Mouse (Mus musculus) CH12.LX (cell line): Measurements from ENCODE around the gene Atp5c1.

Experiments
- CHD2 ChIP-seq: IDR thresholded peaks from 2 replicates; pipeline ENCODE4 v1.6.1; 2011; ENCODE audit warnings: low read length, improper control_type of control experiment
- CTCF ChIP-seq, 2 experiments: IDR thresholded peaks in 1 of 2; conservative IDR thresholded peaks in 1 of 2; 2 replicates each; pipeline ENCODE4 v1.5.1; 2011 to 2012; ENCODE audit warnings: low read depth in 2 of 2, low read length in 2 of 2, improper control_type of control experiment in 1 of 2, inconsistent platforms in 1 of 2, mild to moderate bottlenecking in 1 of 2, moderate library complexity in 1 of 2
- EP300 ChIP-seq: IDR thresholded peaks from 2 replicates; pipeline ENCODE4 v1.6.1; 2011; ENCODE audit warnings: low read length, improper control_type of control experiment
- MXI1 ChIP-seq: IDR thresholded peaks from 2 replicates; pipeline ENCODE4 v1.6.1; 2011; ENCODE audit warnings: mild to moderate bottlenecking, low read depth, low read length, improper control_type of control experiment
- POLR2A ChIP-seq: IDR thresholded peaks from 2 replicates; pipeline ENCODE4 v1.6.1; 2011; ENCODE audit warnings: low read depth, mild to moderate bottlenecking, improper control_type of control experiment, low read length
- POLR2AphosphoS2 ChIP-seq: IDR thresholded peaks from 2 replicates; pipeline ENCODE4 v1.6.1; 2011; ENCODE audit warnings: low read depth, low read length, improper control_type of control experiment
- ZKSCAN1 ChIP-seq: IDR thresholded peaks from 2 replicates; pipeline ENCODE4 v1.6.1; 2012; ENCODE audit warnings: low read depth, inconsistent platforms, low read length, improper control_type of control experiment, borderline replicate concordance
- ZMIZ1 ChIP-seq: IDR thresholded peaks from 2 replicates; pipeline ENCODE4 v1.6.1; 2012; ENCODE audit warnings: low read depth, mild to moderate bottlenecking, inconsistent platforms, low read length, improper control_type of control experiment

DNA sequence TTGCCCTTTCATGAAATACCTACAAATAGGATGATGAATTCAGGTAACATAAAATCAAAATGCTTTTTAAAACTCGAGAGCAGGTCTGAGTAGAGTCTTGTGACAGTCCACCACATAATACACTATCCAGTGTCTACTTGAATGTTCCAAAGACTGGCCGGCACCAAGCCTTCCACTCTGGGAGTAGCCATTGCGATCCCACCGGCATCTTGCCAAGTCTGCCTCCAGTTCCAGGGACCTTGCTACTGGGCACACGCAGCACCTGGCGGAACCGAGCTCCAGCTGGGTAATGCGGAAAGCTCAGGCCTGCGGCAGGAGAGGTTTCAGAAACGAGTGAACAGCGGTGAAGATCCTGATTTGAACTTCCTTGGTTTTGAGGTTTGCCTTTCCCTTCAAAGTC lies 59.0 kb downstream of the Atp5c1 start:
- TF ChIP-seq POLR2AphosphoS2 (no peak), ZMIZ1 (no peak), EP300 (no peak), ZKSCAN1 (no peak), CTCF (conservative IDR thresholded peaks at IDR 0.05 in 1 of 2, IDR thresholded peaks at IDR 0.05 in 1 of 2; ENCODE audit: low read depth in 2 of 2, low read length in 2 of 2) (no peak), MXI1 (no peak), CHD2 (no peak), POLR2A (no peak)
